Mouse (Mus musculus) ES-E14 (cell line): ENCODE measurements at regions not wholly inside any gene's neighbourhood (a gene's known extent, or its start where the extent isn't known, plus 50 kb on each side); places are given as distances from the start of the nearest gene placed in this dataset.

Source experiments
- DNase-seq: peaks from one replicate; pipeline ENCODE4 v3.0.0-alpha.2; 2013; ENCODE audit warnings: low read depth, low spot score
- H3K27ac ChIP-seq: 2 replicates; pipeline ENCODE4 v1.5.1; 2012; ENCODE audit warnings: low read depth, mild to moderate bottlenecking, low read length, moderate library complexity, mixed read lengths; ENCODE audit not compliant: poor library complexity, insufficient read depth, severe bottlenecking
- H3K36me3 ChIP-seq: 2 replicates; pipeline ENCODE4 v1.6.1; 2012; ENCODE audit warnings: mild to moderate bottlenecking, low read length, moderate library complexity, mixed read lengths; ENCODE audit not compliant: control insufficient read depth, poor library complexity, insufficient read depth, severe bottlenecking
- H3K4me1 ChIP-seq, 2 experiments: fragments of 150-350 bp in 1 of 2; sonication (generic) in 1 of 2; 2 replicates each; pipeline ENCODE4 v1.6.1; 2012; ENCODE audit warnings: low read length in 2 of 2, mild to moderate bottlenecking in 1 of 2, mixed read lengths in 1 of 2; ENCODE audit not compliant: control insufficient read depth in 2 of 2, insufficient read depth in 2 of 2, poor library complexity in 1 of 2
- H3K4me3 ChIP-seq, 2 experiments: fragments of 150-350 bp in 1 of 2; sonication (generic) in 1 of 2; 2 replicates each; pipeline ENCODE4 v1.5.1; 2012; ENCODE audit warnings: low read length in 2 of 2, low read depth in 1 of 2, mild to moderate bottlenecking in 1 of 2, mixed read lengths in 1 of 2; ENCODE audit not compliant: insufficient read depth in 1 of 2, poor library complexity in 1 of 2, severe bottlenecking in 1 of 2
- H3K9ac ChIP-seq: 2 replicates; pipeline ENCODE4 v1.6.1; 2012; ENCODE audit warnings: low read depth, mild to moderate bottlenecking, low read length, mixed read lengths; ENCODE audit not compliant: poor library complexity, insufficient read depth, severe bottlenecking
- H3K9me3 ChIP-seq: fragments of 150-350 bp; sonication (generic); 2 replicates; pipeline ENCODE4 v1.6.1; 2012; ENCODE audit warnings: low read depth, mild to moderate bottlenecking, low read length; ENCODE audit not compliant: control insufficient read depth, insufficient read depth
- CHD2 ChIP-seq: IDR thresholded peaks from 2 replicates; pipeline ENCODE4 v1.6.1; 2014; ENCODE audit warnings: mild to moderate bottlenecking, low read depth, low read length, inconsistent platforms
- HCFC1 ChIP-seq: IDR thresholded peaks from 2 replicates; pipeline ENCODE4 v1.6.1; 2012; ENCODE audit warnings: low read length, inconsistent platforms, borderline replicate concordance; ENCODE audit not compliant: insufficient read depth
- MAFK ChIP-seq: IDR thresholded peaks from 2 replicates; pipeline ENCODE4 v1.6.1; 2014; ENCODE audit warnings: mild to moderate bottlenecking, low read depth, low read length, inconsistent platforms; ENCODE audit not compliant: insufficient read depth
- ZC3H11A ChIP-seq: IDR thresholded peaks from 2 replicates; pipeline ENCODE4 v1.6.1; 2012; ENCODE audit warnings: low read depth, mild to moderate bottlenecking, inconsistent platforms, low read length, borderline replicate concordance
- ZNF384 ChIP-seq: IDR thresholded peaks from 2 replicates; pipeline ENCODE4 v1.6.1; 2012; ENCODE audit warnings: low read depth, low read length, inconsistent platforms
- in situ Hi-C, 2 experiments: fragments of 600-800 bp; cut with MboI; formaldehyde crosslinking; loops; one replicate each; pipeline ENCODE4 v1.15.1; 2025; ENCODE audit warnings: low sequenced_read_pairs in 2 of 2, inconsistent platforms in 1 of 2; ENCODE audit not compliant: unreplicated experiment in 2 of 2

GRCm38 (mm10) chr14:97170841-97171240 is 651.9 kb upstream of the Klhl1 start:
- Histone ChIP-seq H3K27ac (no peak overlapping the region), H3K9ac (no peak overlapping the region), H3K4me1 (no peaks in the 10 kb centered on the region), H3K9me3 (no peaks in the 10 kb centered on the region), H3K36me3 (no peaks in the 10 kb centered on the region), H3K4me3 (no peak overlapping the region)
- in situ Hi-C loops = no loop called here
- no peak for DNase-seq
- TF ChIP-seq MAFK (no peak), CHD2 (no peak), ZC3H11A (no peak), ZNF384 (no peak), HCFC1 (no peak)

DNA sequence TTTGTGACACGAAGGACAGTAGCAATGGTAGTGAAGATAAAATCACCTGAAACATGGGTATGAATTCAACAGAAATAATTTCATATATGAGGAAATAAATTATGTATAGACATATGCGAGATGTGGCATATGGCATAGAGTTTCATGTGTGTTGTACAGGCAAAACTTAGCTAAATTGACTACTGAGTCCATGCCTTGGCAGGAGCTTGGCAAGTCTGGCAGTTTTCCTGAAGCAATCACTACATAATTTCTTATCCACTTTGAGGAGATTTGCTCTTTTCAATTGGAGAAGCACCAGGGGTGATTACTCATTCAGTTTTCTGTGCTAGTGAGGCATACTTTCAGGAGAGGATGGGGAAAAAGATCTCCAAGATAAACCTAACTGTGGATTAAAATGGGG is 646.9 kb upstream of the Klhl1 start:
- DNase-seq = no peak
- in situ Hi-C loops = no loop called here
- Histone ChIP-seq H3K9me3 (no peaks in the 10 kb centered on the region), H3K27ac (no peak overlapping the region), H3K4me3 (no peak overlapping the region), H3K36me3 (no peaks in the 10 kb centered on the region), H3K9ac (no peak overlapping the region), H3K4me1 (no peaks in the 10 kb centered on the region)
- TF ChIP-seq MAFK (no peak), CHD2 (no peak), ZNF384 (no peak), HCFC1 (no peak), ZC3H11A (no peak)

DNA sequence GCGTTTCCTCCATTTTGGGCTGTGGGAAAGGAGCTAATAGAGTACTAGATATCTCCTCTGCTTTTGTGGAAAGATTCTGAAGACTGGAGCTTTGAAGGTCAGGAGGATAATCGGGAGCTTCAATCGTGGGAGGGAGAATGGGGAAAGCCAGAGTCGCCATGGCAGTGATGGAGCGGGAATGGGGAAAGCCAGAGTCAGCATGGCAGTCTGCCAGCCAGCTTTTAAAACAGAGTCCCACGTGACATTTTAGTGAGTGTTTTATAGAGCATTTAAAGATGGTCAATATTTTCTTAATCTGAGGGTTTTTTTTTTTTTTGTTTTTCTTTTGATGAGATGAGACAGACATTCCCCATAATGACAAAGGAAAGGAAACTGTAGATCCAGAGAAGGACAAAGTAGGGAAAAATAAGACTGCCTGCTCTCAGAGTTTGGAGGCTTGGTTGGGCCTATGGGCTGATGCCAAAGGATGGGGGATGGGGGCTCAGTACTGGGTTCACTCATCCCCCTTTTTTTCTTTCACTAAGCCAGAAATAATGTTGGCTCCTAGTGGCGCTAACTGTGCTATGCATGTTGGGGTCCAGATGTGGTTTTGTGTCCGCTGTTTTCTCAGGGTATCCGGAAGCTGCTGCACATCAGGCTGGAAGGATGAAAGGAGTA is 630.2 kb upstream of the Klhl1 start:
- H3K27ac ChIP-seq = no peak overlapping the region
- no peaks in the 10 kb centered on the region for H3K4me1 ChIP-seq
- no peak overlapping the region for H3K4me3 ChIP-seq
- H3K9ac ChIP-seq = no peak overlapping the region
- no peaks in the 10 kb centered on the region for H3K36me3 ChIP-seq
- no peak for TF ChIP-seq CHD2
- TF ChIP-seq ZC3H11A = no peak
- TF ChIP-seq HCFC1 = no peak
- TF ChIP-seq MAFK = no peak
- TF ChIP-seq ZNF384 = no peak
- no peaks in the 10 kb centered on the region for H3K9me3 ChIP-seq
- DNase-seq = no peak
- in situ Hi-C loops = no loop called here

- H3K4me1 ChIP-seq = no peaks in the 10 kb centered on the region
- H3K4me3 ChIP-seq = no peak overlapping the region
- no peak for DNase-seq
- H3K36me3 ChIP-seq = no peaks in the 10 kb centered on the region
- no peak overlapping the region for H3K9ac ChIP-seq
- in situ Hi-C loops = no loop called here
- TF ChIP-seq ZNF384 (no peak), CHD2 (no peak), HCFC1 (no peak), MAFK (no peak), ZC3H11A (no peak)
- no peaks in the 10 kb centered on the region for H3K9me3 ChIP-seq
- H3K27ac ChIP-seq = no peak overlapping the region
Measured at GRCm38 (mm10) chr14:97115918-97116635, 597.2 kb upstream of the Klhl1 start.
